Mouse (Mus musculus): Measurements from ENCODE around the gene Clptm1l.
A peak's percentile ranks its signal among the peaks of the same experiment; 100 is the strongest.

Gene Clptm1l

GRCm38 (mm10) chr13:73603522-73604155 lies at the start of gene Clptm1l:
TSS of gene Clptm1l (plus strand) at chr13:73604006.
- peak; percentile 98 to 99 for DNase-seq (ENCODE audit: inconsistent age in 2 of 2, low spot score in 1 of 2)

- DNase-seq (ENCODE audit: inconsistent age in 2 of 2, low spot score in 1 of 2), result no peak
Measured at GRCm38 (mm10) chr13:73564201-73564600, 39.6 kb upstream of the Clptm1l start.

GRCm38 (mm10) chr13:73575051-73575450 lies 28.8 kb upstream of the Clptm1l start:
- DNase-seq (ENCODE audit: inconsistent age in 2 of 2, low spot score in 1 of 2), result no peak

- no peak for DNase-seq (ENCODE audit: inconsistent age in 2 of 2, low spot score in 1 of 2)
Measured at GRCm38 (mm10) chr13:73577277-73577676, 26.5 kb upstream of the Clptm1l start.

GRCm38 (mm10) chr13:73591488-73591887 lies 12.3 kb upstream of the Clptm1l start:
- DNase-seq (ENCODE audit: inconsistent age in 2 of 2, low spot score in 1 of 2), result no peak

GRCm38 (mm10) chr13:73592546-73592945 lies 11.3 kb upstream of the Clptm1l start:
- no peak for DNase-seq (ENCODE audit: inconsistent age in 2 of 2, low spot score in 1 of 2)

- no peak for DNase-seq (ENCODE audit: inconsistent age in 2 of 2, low spot score in 1 of 2)
Measured at GRCm38 (mm10) chr13:73596276-73596675, 7.5 kb upstream of the Clptm1l start.

GRCm38 (mm10) chr13:73600217-73600616 lies 3.6 kb upstream of the Clptm1l start:
- no peak for DNase-seq (ENCODE audit: inconsistent age in 2 of 2, low spot score in 1 of 2)

- DNase-seq (ENCODE audit: inconsistent age in 2 of 2, low spot score in 1 of 2), result peak; percentile 20 to 40
Measured at GRCm38 (mm10) chr13:73603046-73603445, 760 bp upstream of the Clptm1l start.

- DNase-seq (ENCODE audit: inconsistent age in 2 of 2, low spot score in 1 of 2), result no peak
Measured at GRCm38 (mm10) chr13:73604156-73604957, 551 bp downstream of the Clptm1l start.

GRCm38 (mm10) chr13:73618406-73618805 lies 14.6 kb downstream of the Clptm1l start:
- DNase-seq (ENCODE audit: inconsistent age in 2 of 2, low spot score in 1 of 2), result no peak

GRCm38 (mm10) chr13:73620637-73621036 lies 16.8 kb downstream of the Clptm1l start:
- no peak for DNase-seq (ENCODE audit: inconsistent age in 2 of 2, low spot score in 1 of 2)

GRCm38 (mm10) chr13:73626410-73626744 lies 22.6 kb downstream of the Clptm1l start:
- no peak for DNase-seq (ENCODE audit: inconsistent age in 2 of 2, low spot score in 1 of 2)

GRCm38 (mm10) chr13:73626745-73627549 lies 23.1 kb downstream of the Clptm1l start, which contains the start of gene Tert:
TSS of gene Tert (plus strand) at chr13:73626911.
- peak; percentile 80 to 90 for DNase-seq (ENCODE audit: inconsistent age in 2 of 2, low spot score in 1 of 2)

- DNase-seq (ENCODE audit: inconsistent age in 2 of 2, low spot score in 1 of 2), result no peak
Measured at GRCm38 (mm10) chr13:73628586-73629113, 24.8 kb downstream of the Clptm1l start.

- DNase-seq (ENCODE audit: inconsistent age in 2 of 2, low spot score in 1 of 2), result no peak
Measured at GRCm38 (mm10) chr13:73631837-73632236, 28.0 kb downstream of the Clptm1l start.

GRCm38 (mm10) chr13:73637826-73638225 lies 34.0 kb downstream of the Clptm1l start:
- DNase-seq (ENCODE audit: inconsistent age in 2 of 2, low spot score in 1 of 2), result no peak

GRCm38 (mm10) chr13:73641296-73641695 lies 37.5 kb downstream of the Clptm1l start:
- DNase-seq (ENCODE audit: inconsistent age in 2 of 2, low spot score in 1 of 2), result no peak

- DNase-seq (ENCODE audit: inconsistent age in 2 of 2, low spot score in 1 of 2), result peak; percentile 57 to 81
Measured at GRCm38 (mm10) chr13:73646397-73647087, 42.7 kb downstream of the Clptm1l start.

GRCm38 (mm10) chr13:73653266-73653665 lies 49.5 kb downstream of the Clptm1l start:
- DNase-seq (ENCODE audit: inconsistent age in 2 of 2, low spot score in 1 of 2), result no peak

- DNase-seq (ENCODE audit: inconsistent age in 2 of 2, low spot score in 1 of 2), result peak; percentile 44 to 87
Measured at GRCm38 (mm10) chr13:73654976-73655375, 51.2 kb downstream of the Clptm1l start.
